Mouse (Mus musculus): ENCODE data around the gene Arg1.

GRCm38 (mm10) chr10:24950223-24950622 is 22.9 kb upstream of the Arg1 start:
- TF ChIP-seq CTCF (IDR thresholded peaks at IDR 0.05; ENCODE audit: low read depth, low read length) (no peak), POLR2AphosphoS5 (IDR thresholded peaks at IDR 0.05; ENCODE audit: insufficient replicate concordance, low read depth, low read length) (no peak), GATA1 (IDR thresholded peaks at IDR 0.05; ENCODE audit: borderline replicate concordance, low read length) (no peak), TAL1 (conservative IDR thresholded peaks at IDR 0.05; ENCODE audit: low read depth, low read length) (no peak)
